Comparison of ENCODE assay signal across 25 mouse cellular contexts in the genomic region with DNA sequence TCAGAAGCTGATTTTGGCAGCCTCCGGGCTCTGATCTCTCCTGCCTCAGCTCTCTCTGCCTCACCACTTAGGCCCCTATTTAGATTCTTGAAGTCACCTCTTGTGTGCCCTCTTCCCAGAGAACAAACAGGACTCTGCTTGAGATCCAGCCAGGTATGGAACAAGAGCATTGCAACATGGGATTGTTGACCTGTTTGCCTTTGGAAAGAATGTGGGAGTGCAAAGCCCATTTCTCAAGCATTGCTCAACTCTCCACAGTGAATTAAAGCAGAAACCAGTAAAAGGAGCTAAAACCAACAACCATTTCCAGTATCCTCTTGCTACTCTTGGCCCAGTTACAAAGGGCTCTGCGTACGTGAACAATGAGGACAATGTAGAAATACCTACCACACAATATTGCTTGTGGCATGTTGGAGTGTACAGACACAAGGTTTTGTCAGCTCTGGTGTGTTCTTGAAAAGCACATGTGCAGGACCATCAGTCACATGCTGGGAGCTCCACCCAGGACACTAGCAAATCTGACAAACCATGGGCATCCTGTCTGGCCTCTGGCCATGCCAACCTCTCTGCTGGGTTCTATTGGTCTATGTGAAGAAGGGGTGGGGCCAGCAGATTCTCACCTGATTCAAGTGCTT. TPM values are rescaled to one million over a fixed set of nuclear protein-coding genes. Genes with fewer than 3 reads are reported as not detected.
DNase-seq lines count a peak whose midpoint lies in the region; ATAC-seq and TF ChIP-seq lines count a peak whose summit lies in the region.
"Not testable (repeated sequence)": the region's sequence is repeated elsewhere in the genome, so short reads cannot be mapped to it uniquely, and the experiment has no call there.
"Had no signal": no experiment of that assay in that cellular context is flagged by ENCODE, and none has a peak within 500 bp of the region (broad histone marks: within the 10 kb centered on the region; RNA-seq: fewer than 3 reads in every experiment).

Kng2 (minus strand) TSS at position 517 of the 635 bp plus-strand sequence.

- CTCF ChIA-PET in Patski (lab: Charles Lee): not testable (repeated sequence)

- not testable (repeated sequence) for DNase-seq in Patski (ENCODE audit: low read depth, low spot score); adrenal gland, postnatal 4 days (ENCODE audit: low spot score in 2 of 2)
- peak; percentile 25 for DNase-seq in fibroblast of lung, adult 2 months (ENCODE audit: low read depth)
- DNase-seq in kidney, adult 2 months: peak; percentile 65
- peak; percentile 48 to 62 for DNase-seq in kidney, postnatal 36 days
- DNase-seq in lung, postnatal 10 days: peak; percentile 30

- peak within 1 kb of the TSS; percentile 59 for H3K4me3 ChIP-seq in kidney, adult 2 months (ENCODE audit: insufficient read depth, low read depth, low read length)
- H3K4me3 ChIP-seq in liver, embryonic 16.5 days (ENCODE audit: low read depth, low read length): peak within 1 kb of the TSS; percentile 35
- H3K4me3 ChIP-seq in neural tube, embryonic 13.5 days: not testable (repeated sequence)

- H3K36me3 ChIP-seq in kidney, adult 2 months (ENCODE audit: control insufficient read depth, insufficient read depth, low read length); liver, embryonic 16.5 days (ENCODE audit: control insufficient read depth, insufficient read depth); neural tube, embryonic 13.5 days: not testable (repeated sequence)

- H3K27me3 ChIP-seq in Patski; kidney, adult 2 months (replicated peaks; ENCODE audit: control insufficient read depth, insufficient read depth, low read length); liver, embryonic 16.5 days (ENCODE audit: control insufficient read depth, insufficient read depth, low read depth, low read length): not testable (repeated sequence)
- peaks cover 15% of the 10 kb centered on the region for H3K27me3 ChIP-seq in neural tube, embryonic 13.5 days

- TF ChIP-seq POLR2A in kidney, adult 2 months (IDR thresholded peaks at IDR 0.05; ENCODE audit: low read depth, low read length): not testable (repeated sequence)

- in situ Hi-C loops in Patski (cut with MboI; ENCODE audit: low pct_unique_long_range_greater_than_20kb): not testable (repeated sequence)

- WGBS in kidney, adult 2 months: 48% methylated on average over 3 of the region's 3 CpGs
- WGBS in liver, embryonic 16.5 days (ENCODE audit: insufficient replicate concordance): 54% methylated on average over 3 of the region's 3 CpGs
- WGBS in neural tube, embryonic 13.5 days: 71% methylated on average over 3 of the region's 3 CpGs

- peak within 1 kb of the TSS; percentile 81 for H3K27ac ChIP-seq in kidney, adult 2 months (ENCODE audit: insufficient read depth, low read depth, low read length)
- not testable (repeated sequence) for H3K27ac ChIP-seq in liver, embryonic 16.5 days (ENCODE audit: low read length)
- H3K27ac ChIP-seq in neural tube, embryonic 13.5 days (replicated peaks): 0 out of 2 replicates have a peak within 1 kb of the TSS, but pooled peaks have one; percentile 23

- peaks cover 18% of the 10 kb centered on the region for H3K4me1 ChIP-seq in kidney, adult 2 months (ENCODE audit: control insufficient read depth, insufficient read depth, low read length)
- H3K4me1 ChIP-seq in liver, embryonic 16.5 days (ENCODE audit: control insufficient read depth, low read depth, low read length); neural tube, embryonic 13.5 days (replicated peaks): not testable (repeated sequence)

- peak; percentile 61 for ATAC-seq in Patski
- peak; percentile 79 for ATAC-seq in liver, embryonic 16.5 days (ENCODE audit: low read depth)
- not testable (repeated sequence) for ATAC-seq in neural tube, embryonic 13.5 days (ENCODE audit: low read depth)

- H3K9me3 ChIP-seq in liver, embryonic 16.5 days (replicated peaks; ENCODE audit: control insufficient read depth, low read length); neural tube, embryonic 13.5 days: not testable (repeated sequence)

- TF ChIP-seq CTCF in Patski (IDR thresholded peaks at IDR 0.05); kidney, adult 2 months (conservative IDR thresholded peaks at IDR 0.05; ENCODE audit: insufficient read depth, insufficient read length, low read depth, low read length): not testable (repeated sequence)

- POLR2A ChIA-PET in Patski (lab: Charles Lee): not testable (repeated sequence)

- H3K9ac ChIP-seq in liver, embryonic 16.5 days (ENCODE audit: low read depth, low read length); neural tube, embryonic 13.5 days: not testable (repeated sequence)

- not testable (repeated sequence) for H3K4me2 ChIP-seq in liver, embryonic 16.5 days (ENCODE audit: low read depth, low read length); neural tube, embryonic 13.5 days

RNA-seq across cellular contexts. Expression of gene Kng2, which starts in this region (rescaled TPM):
- polyA plus RNA-seq in Patski (2021): 7.6 TPM
- total RNA-seq in adrenal gland, postnatal 4 days (2021): 10 to 100 TPM; 10.1 to 27.3 TPM
- 173 and 180 TPM in 2 replicates for polyA plus RNA-seq in kidney, adult 2 months (2012; rRNA removed)
- 109 and 122 TPM in 2 replicates for polyA plus RNA-seq in liver, embryonic 16.5 days (2015; fragmentation: Nextera tagmentation; extraction: Ambion mirVana)
- polyA plus RNA-seq in neural tube, embryonic 13.5 days (2015; fragmentation: Nextera tagmentation; extraction: Ambion mirVana): 0.50 and 0.95 TPM in 2 replicates
- total RNA-seq: forebrain, postnatal 0 days; layer of hippocampus, adult 8-10 months; layer of hippocampus, postnatal 25 days; left cerebral cortex, adult 8-10 months; left cerebral cortex, postnatal 36 days; monocyte, adult 5-6 weeks had no signal
- polyA plus RNA-seq: CD4-positive, CD25-positive, alpha-beta regulatory T cell, adult 4 months; embryonic facial prominence, embryonic 12.5 days; forebrain, embryonic 12.5 days; forebrain, postnatal 0 days; heart, embryonic 14.5 days; hindbrain, embryonic 10.5 days; hindbrain, embryonic 15.5 days; inflammation-experienced regulatory T-cells, adult 6 months; midbrain, embryonic 14.5 days; small intestine, adult 2 months; stomach, embryonic 14.5 days; testis, adult 2 months had no signal

Comparison
In these comparisons a context has a peak if more than half of its experiments do, and no peak if none do; other contexts are left out.
1. RNA of gene Kng2 (polyA plus RNA-seq): 173 to 180 TPM in kidney, adult 2 months and 109 to 122 TPM in liver, embryonic 16.5 days; 7.6 TPM in Patski (single experiment) and 0.50 to 0.95 TPM in neural tube, embryonic 13.5 days; every median in the first group is over 10 times any median in the second.